Mouse (Mus musculus) pancreas, adult 10 weeks (tissue): ENCODE data around the gene Ednrb. TPM values are rescaled to one million over a fixed set of nuclear protein-coding genes. Genes with fewer than 3 reads are reported as not detected.

Source experiments
- polyA plus RNA-seq: library from polyadenylated mRNA; stranded (reverse); fragments of 350-450 nt; fragmentation: Illumina TruSeq; extraction: RNeasy Lipid Tissue Mini Kit (QIAGEN cat#74804); gene quantifications from one replicate; pipeline ENCODE4 v1.2.3, GENCODE M21; 2015; ENCODE audit warnings: low read depth, low replicate concordance; ENCODE audit not compliant: insufficient read depth

Gene Ednrb
- 9.3 TPM for polyA plus RNA-seq

DNA sequence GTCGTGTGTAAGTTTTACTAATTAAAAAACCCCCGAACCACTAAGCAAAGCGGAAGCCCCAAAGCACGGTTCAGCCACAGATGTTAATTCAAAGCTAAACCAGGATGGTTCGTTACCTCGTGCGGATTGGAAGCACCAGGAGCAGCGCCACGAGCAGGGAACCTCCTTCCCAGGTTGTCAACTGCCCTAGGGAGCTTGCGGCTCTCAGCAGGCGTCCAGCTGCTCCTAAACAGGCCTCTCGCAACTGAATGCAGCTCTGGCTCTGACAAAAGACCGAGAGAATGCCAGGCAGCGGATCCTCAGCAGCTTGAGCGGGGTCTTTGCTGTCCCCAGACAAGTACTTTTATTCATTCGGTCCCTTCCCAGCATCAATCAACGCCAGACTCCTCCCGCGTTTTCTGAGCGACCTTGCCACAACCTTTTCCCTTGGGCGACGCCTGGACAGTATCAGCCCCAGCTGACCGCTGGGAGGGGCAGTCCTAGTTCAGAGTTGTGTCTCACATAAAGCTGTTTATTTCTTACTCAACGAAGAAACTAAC is at the start of gene Ednrb:
Ednrb (minus strand) TSS at position 392 of the 539 bp plus-strand sequence.

Other genes starting within 250 kb of the Ednrb start
- 1.3 TPM for gene Slain1, start 194.2 kb downstream of the Ednrb start, polyA plus RNA-seq